8 mouse cellular contexts compared by ENCODE assay signal in genomic region chr17:24205908-24206361, GRCm38 (mm10). TPM values are rescaled to one million over a fixed set of nuclear protein-coding genes. Genes with fewer than 3 reads are reported as not detected.
A peak's percentile ranks its signal among the peaks of the same experiment; 100 is the strongest.
DNase-seq lines count a peak whose midpoint lies in the region; ATAC-seq and TF ChIP-seq lines count a peak whose summit lies in the region.

No protein-coding gene starts in this region.

- H3K36me3 ChIP-seq in embryonic facial prominence, embryonic 13.5 days: no peaks in the 10 kb centered on the region
- H3K36me3 ChIP-seq in hindbrain, embryonic 12.5 days: no peaks in the 10 kb centered on the region
- H3K36me3 ChIP-seq in liver, embryonic 11.5 days (ENCODE audit: control insufficient read depth, insufficient read depth, low read length): peaks cover 2% of the 10 kb centered on the region; the same call in 1 of the 2 replicates
- H3K36me3 ChIP-seq in midbrain, postnatal 0 days (ENCODE audit: insufficient read depth, low read length): 0 out of 2 replicates have a peak, but pooled peaks cover 3% of the 10 kb centered on the region

- no peak for TF ChIP-seq CTCF in midbrain, postnatal 0 days (IDR thresholded peaks at IDR 0.05)

- H3K9me3 ChIP-seq in embryonic facial prominence, embryonic 13.5 days: no peaks in the 10 kb centered on the region
- no peaks in the 10 kb centered on the region for H3K9me3 ChIP-seq in hindbrain, embryonic 12.5 days (replicated peaks)
- H3K9me3 ChIP-seq in liver, embryonic 11.5 days (ENCODE audit: control insufficient read depth, low read length): no peaks in the 10 kb centered on the region
- H3K9me3 ChIP-seq in midbrain, postnatal 0 days (ENCODE audit: low read length): no peaks in the 10 kb centered on the region

- ATAC-seq in cerebellum, adult (ENCODE audit: insufficient number of reproducible peaks, low FRiP score, low TSS enrichment): no peak
- ATAC-seq in CD4-positive, CD25-positive, alpha-beta regulatory T cell, adult 4 months: peak; percentile 33
- no peak for ATAC-seq in embryonic facial prominence, embryonic 13.5 days (ENCODE audit: insufficient number of reproducible peaks, insufficient read depth, low FRiP score, low TSS enrichment, low read depth)
- ATAC-seq in hindbrain, embryonic 12.5 days (ENCODE audit: low FRiP score): peak; percentile 36
- ATAC-seq in liver, embryonic 11.5 days (replicated peaks; ENCODE audit: low FRiP score): peak; percentile 5; the same call in 1 of the 2 replicates
- ATAC-seq in midbrain, postnatal 0 days (ENCODE audit: low FRiP score): peak; percentile 10; the same call in 1 of the 2 replicates

- peak overlapping the region; percentile 71 for H3K4me3 ChIP-seq in embryonic facial prominence, embryonic 13.5 days
- H3K4me3 ChIP-seq in hindbrain, embryonic 12.5 days: peak overlapping the region; percentile 71
- peak overlapping the region; percentile 72 for H3K4me3 ChIP-seq in liver, embryonic 11.5 days (ENCODE audit: low read depth, low read length)
- peak overlapping the region; percentile 69 for H3K4me3 ChIP-seq in midbrain, postnatal 0 days (ENCODE audit: low read depth, low read length)

- peaks cover 5% of the 10 kb centered on the region; the same call in 1 of the 2 replicates for H3K27me3 ChIP-seq in embryonic facial prominence, embryonic 13.5 days
- H3K27me3 ChIP-seq in hindbrain, embryonic 12.5 days: peaks cover 31% of the 10 kb centered on the region
- peaks cover 23% of the 10 kb centered on the region for H3K27me3 ChIP-seq in liver, embryonic 11.5 days (replicated peaks; ENCODE audit: control insufficient read depth, insufficient read depth, low read length)
- no peaks in the 10 kb centered on the region for H3K27me3 ChIP-seq in midbrain, postnatal 0 days (ENCODE audit: insufficient read depth, low read length)

- peak overlapping the region; percentile 89 for H3K9ac ChIP-seq in embryonic facial prominence, embryonic 13.5 days
- peak overlapping the region; percentile 80 for H3K9ac ChIP-seq in hindbrain, embryonic 12.5 days
- H3K9ac ChIP-seq in liver, embryonic 11.5 days (ENCODE audit: low read depth, low read length): peak overlapping the region; percentile 91
- peak overlapping the region; percentile 83 for H3K9ac ChIP-seq in midbrain, postnatal 0 days (replicated peaks; ENCODE audit: low read length, poor library complexity, severe bottlenecking)

- DNase-seq in cerebellum, postnatal 10 days: peak; percentile 53 to 63
- no peak for DNase-seq in liver, embryonic 11.5 days (ENCODE audit: low spot score)
- peak; percentile 38 for DNase-seq in midbrain, postnatal 0 days (ENCODE audit: low spot score)
- no peak for DNase-seq in embryo, embryonic 9.5 days (ENCODE audit: extremely low spot score)

- WGBS in embryonic facial prominence, embryonic 13.5 days: 8% methylated on average over 15 of the region's 15 CpGs
- 8% methylated on average over 15 of the region's 15 CpGs for WGBS in hindbrain, embryonic 12.5 days
- 4% methylated on average over 15 of the region's 15 CpGs for WGBS in liver, embryonic 11.5 days
- 4% methylated on average over 15 of the region's 15 CpGs for WGBS in midbrain, postnatal 0 days

- peak overlapping the region; percentile 96 for H3K4me2 ChIP-seq in embryonic facial prominence, embryonic 13.5 days
- peak overlapping the region; percentile 90 for H3K4me2 ChIP-seq in hindbrain, embryonic 12.5 days (replicated peaks)
- H3K4me2 ChIP-seq in liver, embryonic 11.5 days: peak overlapping the region; percentile 100
- H3K4me2 ChIP-seq in midbrain, postnatal 0 days (ENCODE audit: low read depth, low read length, poor library complexity, severe bottlenecking): peak overlapping the region; percentile 79

- H3K27ac ChIP-seq in embryonic facial prominence, embryonic 13.5 days: peak overlapping the region; percentile 60
- H3K27ac ChIP-seq in hindbrain, embryonic 12.5 days: peak overlapping the region; percentile 71
- peak overlapping the region; percentile 95 for H3K27ac ChIP-seq in liver, embryonic 11.5 days (ENCODE audit: low read depth, low read length)
- peak overlapping the region; percentile 66 for H3K27ac ChIP-seq in midbrain, postnatal 0 days (ENCODE audit: low read depth, low read length)

- H3K4me1 ChIP-seq in embryonic facial prominence, embryonic 13.5 days: peaks cover 76% of the 10 kb centered on the region
- H3K4me1 ChIP-seq in hindbrain, embryonic 12.5 days: peaks cover 78% of the 10 kb centered on the region
- peaks cover 93% of the 10 kb centered on the region for H3K4me1 ChIP-seq in liver, embryonic 11.5 days (replicated peaks; ENCODE audit: control insufficient read depth, insufficient read depth, low read length)
- peaks cover 60% of the 10 kb centered on the region for H3K4me1 ChIP-seq in midbrain, postnatal 0 days (ENCODE audit: insufficient read depth, low read length)

RNA-seq across cellular contexts. Expression of gene Tbc1d24, which starts 0.6 kb away (rescaled TPM):
- polyA plus RNA-seq in CD4-positive, CD25-positive, alpha-beta regulatory T cell, adult 4 months (2017; shearing (Covaris generic)): under 1 TPM; 0.47 to 0.62 TPM
- 10.2 and 10.3 TPM in 2 replicates for polyA plus RNA-seq in embryonic facial prominence, embryonic 13.5 days (2015; fragmentation: Nextera tagmentation; extraction: Ambion mirVana)
- polyA plus RNA-seq in hindbrain, embryonic 12.5 days (2016; fragmentation: Nextera tagmentation; extraction: Ambion mirVana): 13.5 and 17.0 TPM in 2 replicates
- polyA plus RNA-seq in liver, embryonic 11.5 days (2014; fragmentation: Nextera tagmentation; extraction: Ambion mirVana): 13.3 and 14.5 TPM in 2 replicates
- 146 and 168 TPM in 2 replicates for total RNA-seq in midbrain, postnatal 0 days (2014; rRNA removed)
- polyA plus RNA-seq in midbrain, postnatal 0 days (2015; fragmentation: Nextera tagmentation; extraction: Ambion mirVana): 27.4 and 27.6 TPM in 2 replicates

RNA-seq across cellular contexts. Expression of gene Ntn3, which starts 3.4 kb away (rescaled TPM):
- under 1 TPM in 1 of 2 experiments, not detected in 1; 0.07 TPM for polyA plus RNA-seq in CD4-positive, CD25-positive, alpha-beta regulatory T cell, adult 4 months (2017; shearing (Covaris generic))
- polyA plus RNA-seq in embryonic facial prominence, embryonic 13.5 days (2015; fragmentation: Nextera tagmentation; extraction: Ambion mirVana): 13.0 and 14.0 TPM in 2 replicates
- polyA plus RNA-seq in hindbrain, embryonic 12.5 days (2016; fragmentation: Nextera tagmentation; extraction: Ambion mirVana): 10.9 and 12.1 TPM in 2 replicates
- 2.3 and 2.7 TPM in 2 replicates for polyA plus RNA-seq in liver, embryonic 11.5 days (2014; fragmentation: Nextera tagmentation; extraction: Ambion mirVana)
- 19.4 and 23.6 TPM in 2 replicates for total RNA-seq in midbrain, postnatal 0 days (2014; rRNA removed)
- polyA plus RNA-seq in midbrain, postnatal 0 days (2015; fragmentation: Nextera tagmentation; extraction: Ambion mirVana): 4.0 and 4.3 TPM in 2 replicates

RNA-seq across cellular contexts. Expression of gene Tedc2, which starts 14.7 kb away (rescaled TPM):
- 10 to 100 TPM in 1 of 2 experiments, 1 to 10 TPM in 1; 8.9 to 17.5 TPM for polyA plus RNA-seq in CD4-positive, CD25-positive, alpha-beta regulatory T cell, adult 4 months (2017; shearing (Covaris generic))
- polyA plus RNA-seq in embryonic facial prominence, embryonic 13.5 days (2015; fragmentation: Nextera tagmentation; extraction: Ambion mirVana): 15.7 and 16.3 TPM in 2 replicates
- polyA plus RNA-seq in hindbrain, embryonic 12.5 days (2016; fragmentation: Nextera tagmentation; extraction: Ambion mirVana): 14.8 and 15.6 TPM in 2 replicates
- polyA plus RNA-seq in liver, embryonic 11.5 days (2014; fragmentation: Nextera tagmentation; extraction: Ambion mirVana): 16.6 and 17.2 TPM in 2 replicates
- total RNA-seq in midbrain, postnatal 0 days (2014; rRNA removed): 17.4 and 17.9 TPM in 2 replicates
- 9.0 and 11.1 TPM in 2 replicates for polyA plus RNA-seq in midbrain, postnatal 0 days (2015; fragmentation: Nextera tagmentation; extraction: Ambion mirVana)

RNA-seq across cellular contexts. Expression of gene Atp6v0c, which starts 36.4 kb away (rescaled TPM):
- 100 to 1,000 TPM; 213 to 271 TPM for polyA plus RNA-seq in CD4-positive, CD25-positive, alpha-beta regulatory T cell, adult 4 months (2017; shearing (Covaris generic))
- 420 and 448 TPM in 2 replicates for polyA plus RNA-seq in embryonic facial prominence, embryonic 13.5 days (2015; fragmentation: Nextera tagmentation; extraction: Ambion mirVana)
- polyA plus RNA-seq in hindbrain, embryonic 12.5 days (2016; fragmentation: Nextera tagmentation; extraction: Ambion mirVana): 558 and 595 TPM in 2 replicates
- polyA plus RNA-seq in liver, embryonic 11.5 days (2014; fragmentation: Nextera tagmentation; extraction: Ambion mirVana): 476 and 499 TPM in 2 replicates
- total RNA-seq in midbrain, postnatal 0 days (2014; rRNA removed): 730 and 771 TPM in 2 replicates
- 2,426 and 2,595 TPM in 2 replicates for polyA plus RNA-seq in midbrain, postnatal 0 days (2015; fragmentation: Nextera tagmentation; extraction: Ambion mirVana)

RNA-seq across cellular contexts. Expression of gene Amdhd2, which starts 42.4 kb away (rescaled TPM):
- polyA plus RNA-seq in CD4-positive, CD25-positive, alpha-beta regulatory T cell, adult 4 months (2017; shearing (Covaris generic)): 10 to 100 TPM; 20.2 to 37.8 TPM
- 34.1 and 41.4 TPM in 2 replicates for polyA plus RNA-seq in embryonic facial prominence, embryonic 13.5 days (2015; fragmentation: Nextera tagmentation; extraction: Ambion mirVana)
- 35.6 and 41.2 TPM in 2 replicates for polyA plus RNA-seq in hindbrain, embryonic 12.5 days (2016; fragmentation: Nextera tagmentation; extraction: Ambion mirVana)
- 30.5 and 35.2 TPM in 2 replicates for polyA plus RNA-seq in liver, embryonic 11.5 days (2014; fragmentation: Nextera tagmentation; extraction: Ambion mirVana)
- total RNA-seq in midbrain, postnatal 0 days (2014; rRNA removed): 40.2 and 58.6 TPM in 2 replicates
- polyA plus RNA-seq in midbrain, postnatal 0 days (2015; fragmentation: Nextera tagmentation; extraction: Ambion mirVana): 34.0 and 41.4 TPM in 2 replicates

Comparison
In these comparisons a context has a peak if more than half of its experiments do, and no peak if none do; other contexts are left out.
1. DNase-seq: peak in cerebellum, postnatal 10 days (2 of 2) and midbrain, postnatal 0 days (single experiment); none in liver, embryonic 11.5 days (single experiment) and embryo, embryonic 9.5 days (single experiment).
2. ATAC-seq: peak in CD4-positive, CD25-positive, alpha-beta regulatory T cell, adult 4 months (single experiment), hindbrain, embryonic 12.5 days (single experiment), liver, embryonic 11.5 days (single experiment) and midbrain, postnatal 0 days (single experiment); none in cerebellum, adult (single experiment) and embryonic facial prominence, embryonic 13.5 days (single experiment).
3. Peak in every context shown above with its lines, with median percentiles within 50 percentile points of each other: H3K27ac ChIP-seq, H3K4me2 ChIP-seq, H3K4me3 ChIP-seq and H3K9ac ChIP-seq.